ENCODE assay signal across 18 mouse cellular contexts in genomic region chr19:7125526-7126156, GRCm38 (mm10).
"Had no signal": no experiment of that assay in that cellular context is flagged by ENCODE, and none has a peak within 500 bp of the region (broad histone marks: within the 10 kb centered on the region; RNA-seq: fewer than 3 reads in every experiment).

No protein-coding gene starts in this region.

- H3K9me3 ChIP-seq: lung, embryonic 15.5 days; megakaryocyte, embryonic 14.5 days; neural tube, embryonic 13.5 days; stomach, embryonic 15.5 days had no signal

- DNase-seq: kidney, adult 18-20 months; kidney, adult 9 months; kidney, postnatal 14 days; kidney, postnatal 4 days; lung, adult 18-20 months; lung, postnatal 10 days; lung, postnatal 36 days; midbrain, embryonic 14.5 days; right cerebral cortex, postnatal 4 days; spleen, adult 18-20 months; thymus, postnatal 36 days had no signal

- H3K27me3 ChIP-seq: lung, embryonic 15.5 days had no signal

- H3K4me2 ChIP-seq: lung, embryonic 15.5 days; midbrain, embryonic 11.5 days; neural tube, embryonic 13.5 days; stomach, embryonic 15.5 days had no signal

- ATAC-seq: intestine, embryonic 16.5 days had no signal

- H3K36me3 ChIP-seq: lung, embryonic 15.5 days; neural tube, embryonic 13.5 days; stomach, embryonic 15.5 days had no signal

- H3K9ac ChIP-seq: liver, embryonic 14.5 days; lung, embryonic 15.5 days; neural tube, embryonic 13.5 days; stomach, embryonic 15.5 days had no signal

- H3K4me3 ChIP-seq: lung, embryonic 15.5 days; megakaryocyte, embryonic 14.5 days; neural tube, embryonic 13.5 days; stomach, embryonic 15.5 days had no signal

- H3K27ac ChIP-seq: liver, embryonic 14.5 days; lung, embryonic 15.5 days; neural tube, embryonic 13.5 days; stomach, embryonic 15.5 days had no signal
